Mouse (Mus musculus) liver, embryonic 15.5 days (tissue): Measurements from ENCODE around the gene Asna1. TPM values are rescaled to one million over a fixed set of nuclear protein-coding genes. Genes with fewer than 3 reads are reported as not detected.

Experiments
- ATAC-seq: fragments of 200-750 bp; cut with Nextera tagmentation; 2 replicates; pipeline ENCODE4 v1.8.0; 2017; ENCODE audit warnings: moderate number of reproducible peaks, mild to moderate bottlenecking, moderate library complexity; ENCODE audit not compliant: insufficient read depth
- H3K27ac ChIP-seq: fragments of 300-500 bp; sonication (generic); replicated peaks from 2 replicates; pipeline ENCODE4 v1.5.1; 2015; ENCODE audit warnings: mild to moderate bottlenecking, inconsistent platforms
- H3K27me3 ChIP-seq: fragments of 300-500 bp; sonication (generic); 2 replicates; pipeline ENCODE4 v1.6.1; 2015; ENCODE audit warnings: mild to moderate bottlenecking, inconsistent platforms
- H3K36me3 ChIP-seq: fragments of 300-500 bp; sonication (generic); replicated peaks from 2 replicates; pipeline ENCODE4 v1.6.1; 2015; ENCODE audit warnings: moderate library complexity, mild to moderate bottlenecking, inconsistent platforms
- H3K4me1 ChIP-seq: fragments of 300-500 bp; sonication (generic); replicated peaks from 2 replicates; pipeline ENCODE4 v1.6.1; 2015; ENCODE audit warnings: inconsistent platforms
- H3K4me2 ChIP-seq: fragments of 300-500 bp; sonication (generic); 2 replicates; pipeline ENCODE4 v1.6.1; 2015; ENCODE audit warnings: moderate library complexity, mild to moderate bottlenecking, inconsistent platforms
- H3K4me3 ChIP-seq: fragments of 300-500 bp; sonication (generic); replicated peaks from 2 replicates; pipeline ENCODE4 v1.5.1; 2015; ENCODE audit warnings: mild to moderate bottlenecking, inconsistent platforms
- H3K9ac ChIP-seq: fragments of 300-500 bp; sonication (generic); 2 replicates; pipeline ENCODE4 v1.6.1; 2015; ENCODE audit warnings: moderate library complexity, mild to moderate bottlenecking, inconsistent platforms
- H3K9me3 ChIP-seq: fragments of 300-500 bp; sonication (generic); replicated peaks from 2 replicates; pipeline ENCODE4 v1.6.1; 2016; ENCODE audit warnings: inconsistent platforms
- WGBS: fragments of 180-500 bp; shearing (Covaris S2); methylation state at CpG from one replicate; pipeline ENCODE4 v1.1.7; 2015; ENCODE audit warnings: mixed read lengths; ENCODE audit not compliant: insufficient replicate concordance; 5-methylcytosine and 5-hydroxymethylcytosine counted together
- microRNA-seq: library from miRNA; unstranded; fragments of <30 nt; microRNA quantifications from one replicate; pipeline ENCODE4, GENCODE M21; 2016
- polyA plus RNA-seq: library from polyadenylated mRNA; unstranded; fragments of >200 nt; fragmentation: Nextera tagmentation; extraction: Ambion mirVana; gene quantifications from 2 replicates; pipeline ENCODE4 v1.2.1, GENCODE M21; 2015

Asna1 gene
- polyA plus RNA-seq, 1 experiment from 2014 or later: 59.7 TPM

DNA sequence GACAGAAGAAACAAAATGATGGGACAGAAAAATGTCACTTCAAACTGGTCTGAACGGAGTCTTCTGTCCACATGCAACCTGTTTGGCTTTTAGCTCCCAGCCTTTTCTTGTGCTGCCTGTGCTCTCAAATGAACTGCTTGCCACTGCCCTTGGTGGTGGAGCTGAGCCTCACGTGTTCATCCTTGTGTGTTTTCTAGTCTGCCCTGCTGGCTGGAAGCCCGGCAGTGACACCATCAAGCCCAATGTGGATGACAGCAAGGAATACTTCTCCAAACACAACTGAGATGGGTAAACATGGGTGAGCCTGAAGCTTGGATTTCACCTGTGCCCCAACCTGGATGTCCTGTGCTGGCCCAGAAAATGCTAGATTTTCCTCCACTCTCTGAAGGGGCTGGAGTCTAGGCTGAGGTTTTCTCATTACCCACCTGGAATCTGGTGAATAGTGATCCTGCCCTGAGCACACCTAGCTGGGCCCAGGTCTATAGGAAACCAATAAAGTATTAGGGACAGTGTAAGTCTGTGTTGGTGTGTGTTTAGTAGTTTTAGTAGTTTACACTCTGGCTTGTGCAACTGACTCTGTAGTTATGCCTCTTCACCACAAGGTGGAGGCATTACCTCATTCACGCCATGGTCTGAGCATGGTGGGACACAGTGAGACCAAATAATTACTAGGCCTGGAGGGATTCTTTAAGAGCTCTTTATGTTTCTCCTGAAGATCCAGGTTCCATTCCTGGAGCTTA, 51.1 kb downstream of the Asna1 start:
- Histone ChIP-seq H3K4me1 (peaks cover 86% of the 10 kb centered on the region), H3K9ac (peak overlapping the region; percentile 74; the same call in 1 of the 2 replicates), H3K4me3 (peak overlapping the region; percentile 85), H3K4me2 (peak overlapping the region; percentile 99), H3K27me3 (peaks cover 15% of the 10 kb centered on the region; the same call in 1 of the 2 replicates), H3K27ac (peak overlapping the region; percentile 97), H3K9me3 (no peaks in the 10 kb centered on the region), H3K36me3 (peaks cover 57% of the 10 kb centered on the region)
- WGBS: 60% methylated on average over 4 of the region's 4 CpGs
- no peak for ATAC-seq

DNA sequence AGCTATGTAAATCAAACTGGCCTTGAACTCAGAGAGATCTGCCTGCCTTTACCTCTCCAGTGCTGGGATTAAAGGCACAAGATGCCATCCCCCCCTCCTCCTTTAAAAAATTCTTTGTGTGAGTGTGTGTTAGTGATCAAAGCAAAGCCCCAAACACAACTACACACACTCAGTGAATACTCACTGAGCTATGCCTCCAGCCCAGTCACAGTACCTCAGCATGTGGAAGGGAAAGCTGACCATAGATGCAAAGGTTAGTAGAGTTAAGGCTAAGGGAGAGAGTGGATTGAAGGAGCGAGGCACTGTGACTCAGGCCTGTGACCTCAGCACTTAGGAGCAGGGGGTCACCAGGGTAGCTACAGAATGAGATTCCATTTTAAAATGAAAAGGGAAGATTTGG, 52.0 kb downstream of the Asna1 start:
- Histone ChIP-seq H3K4me2 (peak overlapping the region; percentile 99), H3K27ac (peak overlapping the region; percentile 97), H3K9ac (peak overlapping the region; percentile 74), H3K27me3 (peaks cover 7% of the 10 kb centered on the region; the same call in 1 of the 2 replicates), H3K36me3 (peaks cover 57% of the 10 kb centered on the region), H3K4me1 (peaks cover 86% of the 10 kb centered on the region), H3K9me3 (no peaks in the 10 kb centered on the region), H3K4me3 (peak overlapping the region; percentile 85)
- WGBS: 77% methylated on average over 1 of the region's 1 CpGs
- no peak for ATAC-seq

DNA sequence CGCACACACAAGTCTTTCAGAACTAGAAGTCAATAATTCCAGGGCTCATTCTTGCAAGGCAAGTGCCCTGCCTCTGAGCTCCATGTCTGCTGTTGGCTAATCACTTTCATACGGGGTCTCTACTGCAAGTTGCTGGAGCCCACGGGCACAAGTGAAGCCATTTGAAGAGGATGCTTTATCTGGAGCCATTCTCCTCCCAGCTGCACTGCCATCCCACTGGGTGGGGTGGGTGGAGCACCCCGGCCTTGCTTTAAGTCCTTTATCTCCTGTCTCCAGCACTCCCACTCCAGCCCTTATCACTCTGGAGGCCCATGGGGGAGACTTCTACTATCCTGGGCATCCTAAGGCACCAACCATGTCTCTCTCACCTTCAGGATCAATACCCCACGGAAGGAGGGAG, 54.2 kb downstream of the Asna1 start:
- Histone ChIP-seq H3K27ac (peak overlapping the region; percentile 97), H3K4me3 (peak overlapping the region; percentile 85), H3K4me2 (peak overlapping the region; percentile 99), H3K4me1 (peaks cover 85% of the 10 kb centered on the region), H3K36me3 (peaks cover 61% of the 10 kb centered on the region), H3K9ac (peak overlapping the region; percentile 95), H3K27me3 (no peaks in the 10 kb centered on the region), H3K9me3 (no peaks in the 10 kb centered on the region)
- peak; percentile 82 for ATAC-seq
- WGBS: 17% methylated on average over 5 of the region's 5 CpGs

DNA sequence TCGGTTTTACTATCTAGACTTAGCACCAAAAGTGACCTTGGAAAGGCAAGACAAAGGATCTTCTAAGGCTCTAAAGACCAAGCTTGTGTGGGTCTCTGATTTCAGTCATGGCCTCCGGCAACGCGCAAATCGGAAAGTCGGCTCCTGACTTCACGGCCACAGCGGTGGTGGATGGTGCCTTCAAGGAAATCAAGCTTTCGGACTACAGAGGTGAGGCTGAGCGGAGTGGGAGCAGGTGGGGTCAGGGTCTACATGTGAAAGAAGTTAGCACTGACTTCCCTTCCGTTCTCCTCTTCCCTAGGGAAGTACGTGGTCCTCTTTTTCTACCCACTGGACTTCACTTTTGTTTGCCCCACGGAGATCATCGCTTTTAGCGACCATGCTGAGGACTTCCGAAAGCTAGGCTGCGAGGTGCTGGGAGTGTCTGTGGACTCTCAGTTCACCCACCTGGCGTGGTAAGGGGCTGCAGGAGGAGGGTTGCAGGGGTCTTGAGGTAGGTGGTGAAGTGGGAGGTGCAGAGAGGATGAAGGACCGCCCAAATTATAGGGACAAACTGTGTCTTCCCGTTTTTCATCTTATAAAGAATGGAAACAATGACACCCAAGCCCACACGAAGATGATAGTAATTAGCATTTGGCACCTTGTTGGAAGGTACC, 54.8 kb downstream of the Asna1 start:
- Histone ChIP-seq H3K36me3 (peaks cover 56% of the 10 kb centered on the region), H3K4me3 (peak overlapping the region; percentile 85), H3K27me3 (no peaks in the 10 kb centered on the region), H3K4me1 (peaks cover 83% of the 10 kb centered on the region), H3K9me3 (no peaks in the 10 kb centered on the region), H3K4me2 (peak overlapping the region; percentile 99), H3K27ac (peak overlapping the region; percentile 97), H3K9ac (peak overlapping the region; percentile 95)
- WGBS: 9% methylated on average over 21 of the region's 21 CpGs
- ATAC-seq: no peak

DNA sequence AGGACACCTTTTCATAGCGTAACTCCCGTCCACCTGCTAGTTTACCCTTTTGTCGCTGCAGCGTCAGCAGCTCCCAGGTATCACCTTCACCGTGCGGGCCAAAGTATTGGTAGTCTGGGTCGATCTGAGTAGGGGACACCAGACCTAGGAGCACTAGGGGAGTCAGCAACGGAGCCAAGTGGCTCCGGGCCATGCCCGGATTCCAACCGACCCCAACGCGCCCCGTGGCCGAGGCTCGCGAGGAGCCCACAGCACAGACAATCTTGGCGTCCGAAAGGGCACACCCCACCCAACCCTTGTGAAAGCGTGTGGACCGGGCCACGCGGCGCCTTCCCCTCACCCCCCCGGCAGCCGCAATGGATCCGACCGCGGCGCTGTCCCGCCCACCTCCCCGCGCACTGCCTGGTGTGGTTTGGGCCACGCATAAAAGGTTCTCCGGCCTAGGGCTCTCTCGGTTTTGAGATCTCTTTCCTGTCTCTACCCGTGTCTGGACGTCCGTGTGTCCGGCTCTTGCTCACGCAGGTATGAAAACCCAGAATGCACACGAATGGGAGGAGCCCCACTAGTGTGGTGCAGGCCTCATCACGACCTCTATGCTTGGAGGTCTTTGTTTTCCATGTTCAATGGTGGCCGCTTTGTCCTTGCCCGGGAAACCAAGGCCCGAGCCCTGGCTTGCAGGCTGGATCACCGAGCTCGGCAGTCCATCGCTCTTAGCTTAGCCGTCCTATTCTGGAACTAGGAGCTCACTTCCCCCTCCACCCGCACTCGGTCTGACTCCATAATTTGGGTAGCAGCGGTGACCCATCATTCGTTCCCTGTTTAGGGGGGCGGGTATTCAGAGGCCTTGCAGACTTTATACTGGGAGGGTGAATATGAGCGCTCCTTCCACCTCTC, 55.6 kb downstream of the Asna1 start, which contains the start of the genes Gm49661, Prdx2 and Rnaseh2a:
Gm49661 (minus strand) TSS at position 193 of the 894 bp plus-strand sequence.
Prdx2 (plus strand) TSS at position 347 of the 894 bp plus-strand sequence.
Rnaseh2a (minus strand) TSS at position 527 of the 894 bp plus-strand sequence.
- Histone ChIP-seq H3K4me1 (peaks cover 82% of the 10 kb centered on the region), H3K27me3 (no peaks in the 10 kb centered on the region), H3K9me3 (no peaks in the 10 kb centered on the region), H3K4me2 (peak within 1 kb of the TSS; percentile 99), H3K4me3 (peak within 1 kb of the TSS; percentile 85), H3K27ac (peak within 1 kb of the TSS; percentile 97), H3K9ac (peak within 1 kb of the TSS; percentile 95), H3K36me3 (peaks cover 49% of the 10 kb centered on the region)
- peak; percentile 68 for ATAC-seq
- under 1% methylated on average over 56 of the region's 56 CpGs for WGBS

DNA sequence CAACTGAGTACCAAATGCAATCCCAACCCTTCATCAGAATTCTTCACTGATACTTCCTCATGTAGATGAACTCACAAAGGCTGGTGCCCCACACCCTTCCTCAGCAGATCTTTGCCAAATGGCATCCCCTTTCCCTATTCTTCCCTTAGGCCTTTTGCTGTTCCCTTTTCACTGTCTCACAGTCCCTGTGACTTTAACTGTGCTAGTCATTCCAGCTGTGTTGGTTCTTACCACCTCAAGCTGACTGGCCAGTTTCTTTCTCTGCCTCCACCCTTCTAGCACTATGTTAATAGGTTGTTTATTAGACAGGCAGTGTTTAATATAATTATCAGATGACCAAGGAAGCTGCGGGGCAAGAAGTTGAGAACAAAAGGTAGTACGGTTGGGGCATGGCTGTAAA, 56.4 kb downstream of the Asna1 start:
- H3K9ac ChIP-seq: peak overlapping the region; percentile 95
- peaks cover 46% of the 10 kb centered on the region for H3K36me3 ChIP-seq
- ATAC-seq: no peak
- H3K4me3 ChIP-seq: peak overlapping the region; percentile 85
- 8% methylated on average over 2 of the region's 2 CpGs for WGBS
- no peaks in the 10 kb centered on the region for H3K27me3 ChIP-seq
- H3K4me2 ChIP-seq: peak overlapping the region; percentile 99
- peaks cover 82% of the 10 kb centered on the region for H3K4me1 ChIP-seq
- H3K9me3 ChIP-seq: no peaks in the 10 kb centered on the region
- H3K27ac ChIP-seq: peak overlapping the region; percentile 97

Small RNA genes lying within 50 kb of the gene (microRNA-seq; reads per million reads assigned to microRNA genes)
- gene Mir7070: 1.3 reads per million

Other genes with a start within 250 kb of the Asna1 start
- gene Nfix, start 224.9 kb downstream of the Asna1 start, polyA plus RNA-seq: 2.1 and 2.8 TPM in 2 replicates
- gene Dand5, start 202.5 kb downstream of the Asna1 start, polyA plus RNA-seq: 2.9 and 3.4 TPM in 2 replicates
- 42.4 and 44.9 TPM in 2 replicates for gene Gadd45gip1, start 193.8 kb downstream of the Asna1 start, polyA plus RNA-seq
- gene Rad23a, start 184.6 kb downstream of the Asna1 start, polyA plus RNA-seq: 293 and 323 TPM in 2 replicates
- 471 and 504 TPM in 2 replicates for gene Calr, start 178.3 kb downstream of the Asna1 start, polyA plus RNA-seq
- 58.8 and 61.9 TPM in 2 replicates for gene Farsa, start 168.3 kb downstream of the Asna1 start, polyA plus RNA-seq
- 50.1 and 55.0 TPM in 2 replicates for gene Syce2, start 153.2 kb downstream of the Asna1 start, polyA plus RNA-seq
- gene Gcdh, start 131.4 kb downstream of the Asna1 start, polyA plus RNA-seq: 55.1 and 67.9 TPM in 2 replicates
- gene Klf1, start 123.4 kb downstream of the Asna1 start, polyA plus RNA-seq: 443 and 534 TPM in 2 replicates
- gene Dnase2a, start 116.7 kb downstream of the Asna1 start, polyA plus RNA-seq: 11.4 and 12.7 TPM in 2 replicates
- gene Mast1, start 87.9 kb downstream of the Asna1 start, polyA plus RNA-seq: 0.06 and 0.23 TPM in 2 replicates
- 0.18 and 0.40 TPM in 2 replicates for gene Rtbdn, start 78.3 kb downstream of the Asna1 start, polyA plus RNA-seq
- not detected in 2 replicates for gene Gm49661, start 55.8 kb downstream of the Asna1 start, polyA plus RNA-seq
- gene Prdx2, start 55.7 kb downstream of the Asna1 start, polyA plus RNA-seq: 1,960 and 2,082 TPM in 2 replicates
- gene Rnaseh2a, start 55.5 kb downstream of the Asna1 start, polyA plus RNA-seq: 101 TPM in 2 replicates
- 18.2 and 22.1 TPM in 2 replicates for gene Junb, start 46.6 kb downstream of the Asna1 start, polyA plus RNA-seq
- 6.5 and 8.6 TPM in 2 replicates for gene Hook2, start 34.7 kb downstream of the Asna1 start, polyA plus RNA-seq
- gene Best2, start 10.8 kb downstream of the Asna1 start, polyA plus RNA-seq: not detected in 2 replicates
- 59.8 and 63.4 TPM in 2 replicates for gene Trir, start 1.5 kb upstream of the Asna1 start, polyA plus RNA-seq
- gene Tnpo2, start 11.6 kb upstream of the Asna1 start, polyA plus RNA-seq: 19.3 and 20.5 TPM in 2 replicates
- gene Fbxw9, start 34.8 kb upstream of the Asna1 start, polyA plus RNA-seq: 9.9 and 11.0 TPM in 2 replicates
- gene Gm5741, start 42.7 kb upstream of the Asna1 start, polyA plus RNA-seq: 0.45 TPM in 1 of 2 replicates, not detected in the other
- gene Dhps, start 46.5 kb upstream of the Asna1 start, polyA plus RNA-seq: 28.4 and 28.7 TPM in 2 replicates
- gene Wdr83os, start 55.5 kb upstream of the Asna1 start, polyA plus RNA-seq: 55.6 and 58.5 TPM in 2 replicates
- 21.6 and 26.5 TPM in 2 replicates for gene Wdr83, start 56.0 kb upstream of the Asna1 start, polyA plus RNA-seq
- gene Man2b1, start 58.0 kb upstream of the Asna1 start, polyA plus RNA-seq: 29.9 and 33.2 TPM in 2 replicates
- 2.1 and 2.8 TPM in 2 replicates for gene Zfp791, start 97.8 kb upstream of the Asna1 start, polyA plus RNA-seq
- gene Cks1brt, start 126.6 kb upstream of the Asna1 start, polyA plus RNA-seq: not detected in 2 replicates
- gene Olfr371, start 200.7 kb upstream of the Asna1 start, polyA plus RNA-seq: not detected in 2 replicates